Mouse (Mus musculus): ENCODE results near the gene Cavin2.

Gene Cavin2

DNA sequence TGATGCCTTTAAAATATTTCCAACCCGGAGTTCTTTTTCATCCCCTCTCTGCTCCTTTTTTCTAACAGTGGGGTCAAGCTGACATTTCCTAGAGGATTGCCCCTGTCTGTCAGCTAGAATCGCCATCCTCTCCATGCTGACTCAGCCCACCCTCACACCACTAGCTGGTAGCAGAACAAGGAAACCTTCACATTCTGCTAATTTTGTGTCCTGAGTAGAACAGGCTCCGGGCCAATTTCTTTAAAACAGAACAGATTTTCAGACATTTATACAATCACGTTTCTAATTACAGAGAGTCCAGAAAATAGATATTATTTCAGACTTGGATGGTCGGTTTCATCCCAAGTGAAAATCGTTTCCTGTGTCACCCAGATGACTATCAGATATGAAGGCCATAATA, 34.6 kb downstream of the Cavin2 start:
- DNase-seq = peak; percentile 10

GRCm38 (mm10) chr1:51328541-51328940, 39.6 kb downstream of the Cavin2 start:
- no peak for DNase-seq

DNA sequence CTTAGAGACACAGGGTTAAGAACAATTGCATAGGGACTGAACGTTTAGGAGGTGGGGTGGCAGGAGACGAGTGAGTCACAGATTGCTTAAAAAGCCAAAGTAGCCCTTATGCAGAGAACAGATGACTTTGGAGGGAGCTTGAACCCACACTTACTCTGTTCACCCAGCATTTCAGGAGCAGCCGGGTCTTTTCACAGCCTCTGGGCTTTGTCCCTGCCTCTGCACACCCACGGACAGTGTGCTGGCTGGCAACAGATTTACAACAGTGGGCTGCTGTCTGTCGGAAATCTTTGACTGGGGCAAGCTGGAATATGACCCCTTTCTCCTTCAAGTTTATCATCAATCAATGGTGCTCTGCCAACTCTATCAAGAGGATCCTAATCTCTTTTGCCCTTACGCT, 44.1 kb downstream of the Cavin2 start:
- peak; percentile 13 for DNase-seq

GRCm38 (mm10) chr1:51333557-51334285, 44.8 kb downstream of the Cavin2 start:
- peak; percentile 85 for DNase-seq

GRCm38 (mm10) chr1:51334289-51334688, 45.4 kb downstream of the Cavin2 start:
- DNase-seq = peak; percentile 65

DNA sequence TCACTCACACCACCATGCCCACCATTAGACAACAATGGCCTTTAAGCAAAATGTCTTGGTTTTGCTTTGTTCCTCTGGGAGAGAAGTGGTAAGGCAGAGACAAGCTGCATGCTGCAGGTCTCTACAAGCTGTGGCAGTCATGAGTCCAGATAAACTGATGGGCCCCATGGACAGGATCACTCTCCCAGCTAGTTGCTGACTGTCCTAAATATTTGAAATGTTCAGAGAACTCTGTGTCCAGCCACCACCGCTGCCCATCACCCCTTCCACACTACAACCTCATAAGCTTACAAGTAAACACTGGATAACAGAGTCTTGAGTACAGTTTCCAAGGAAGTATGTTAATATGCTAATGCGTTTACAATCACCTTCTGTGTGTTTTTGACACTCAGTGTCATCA, 46.2 kb downstream of the Cavin2 start:
- no peak for DNase-seq

DNA sequence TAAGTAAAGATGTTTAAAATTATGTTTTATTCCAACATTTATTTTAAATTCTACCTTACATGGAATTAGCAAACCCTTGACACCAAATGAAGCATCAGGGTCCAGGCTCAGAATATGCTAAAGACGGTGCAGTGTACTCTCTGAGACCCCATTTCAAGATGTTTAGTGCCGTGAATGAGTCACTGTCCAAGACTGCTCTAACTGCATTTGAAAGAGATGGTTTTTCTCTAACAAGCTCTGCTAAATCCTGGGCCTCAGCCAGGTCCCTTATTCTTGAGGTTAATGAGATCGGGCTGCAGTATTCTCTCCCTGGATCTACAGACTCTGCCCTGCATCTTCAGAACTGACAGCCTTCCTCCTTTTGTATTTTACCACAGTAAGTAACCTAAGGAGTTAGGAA, 55.2 kb downstream of the Cavin2 start:
- no peak for DNase-seq

GRCm38 (mm10) chr1:51347596-51347995, 58.7 kb downstream of the Cavin2 start:
- no peak for DNase-seq

DNA sequence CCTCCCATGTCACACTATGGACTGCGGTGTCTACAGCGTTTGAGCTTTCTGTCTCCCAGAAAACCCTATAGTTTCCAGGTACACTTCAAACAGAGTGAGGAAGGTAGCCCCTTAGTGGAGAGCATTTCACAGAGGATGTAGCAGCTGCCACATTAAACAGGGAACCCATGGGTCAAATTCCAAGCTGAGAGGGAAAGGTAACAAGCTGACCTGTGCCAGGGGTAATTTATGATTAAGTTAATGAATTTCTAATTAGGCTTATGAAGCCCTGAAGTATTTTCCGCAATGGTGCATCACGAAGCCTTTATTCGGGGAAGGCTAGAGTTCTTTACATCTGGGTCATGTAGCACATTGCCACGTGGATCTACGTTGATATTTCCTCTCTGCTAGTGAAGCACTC, 59.7 kb downstream of the Cavin2 start:
- no peak for DNase-seq

DNA sequence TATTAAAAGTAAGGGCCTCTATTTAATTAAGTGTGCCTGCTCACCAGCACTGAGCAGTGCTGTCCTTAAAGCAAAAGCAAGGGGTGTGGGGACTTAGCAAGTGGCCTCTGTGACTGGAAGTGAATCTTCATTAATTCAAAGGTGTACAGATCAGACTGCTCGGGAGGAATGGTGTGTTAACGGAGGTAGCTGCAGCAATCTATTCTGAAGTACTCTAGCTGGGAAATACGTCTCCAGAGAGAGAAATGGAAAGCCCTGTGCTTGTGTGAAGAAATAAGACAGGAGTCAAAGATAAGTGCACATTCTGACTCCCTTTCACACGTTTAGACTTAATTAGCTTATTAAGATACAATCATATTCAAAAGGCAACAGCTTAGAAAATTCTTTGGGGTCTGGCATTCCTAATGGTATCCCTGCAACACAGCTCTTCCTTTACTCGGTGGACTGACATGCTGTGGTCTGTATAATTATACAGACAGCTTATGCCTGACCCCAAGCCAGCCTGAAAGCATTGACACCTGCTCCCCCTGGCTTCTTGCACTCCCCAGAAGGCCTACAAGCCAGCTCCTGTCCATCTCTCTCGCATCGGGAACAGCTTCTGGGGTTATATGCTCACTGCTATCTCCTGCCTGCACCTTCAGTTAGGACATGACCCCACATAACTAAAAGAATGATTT, 60.5 kb downstream of the Cavin2 start:
- DNase-seq = no peak

All from right cerebral cortex, postnatal 25 days (tissue).